Mouse (Mus musculus) cortical plate, adult 2 months (tissue): Measurements from ENCODE around the gene Ifit1bl2.

ENCODE experiments used
- CTCF ChIP-seq: fragments of 200-500 bp; IDR thresholded peaks from 2 replicates; pipeline ENCODE4 v1.5.1; 2011; ENCODE audit warnings: mild to moderate bottlenecking, control low read depth, low read length; ENCODE audit not compliant: insufficient read depth; ENCODE audit errors: extremely low read depth
- POLR2A ChIP-seq: fragments of 200-500 bp; IDR thresholded peaks from 2 replicates; pipeline ENCODE4 v1.6.1; 2011; ENCODE audit warnings: mild to moderate bottlenecking, low read length, control low read depth; ENCODE audit not compliant: insufficient read depth; ENCODE audit errors: extremely low read depth

DNA sequence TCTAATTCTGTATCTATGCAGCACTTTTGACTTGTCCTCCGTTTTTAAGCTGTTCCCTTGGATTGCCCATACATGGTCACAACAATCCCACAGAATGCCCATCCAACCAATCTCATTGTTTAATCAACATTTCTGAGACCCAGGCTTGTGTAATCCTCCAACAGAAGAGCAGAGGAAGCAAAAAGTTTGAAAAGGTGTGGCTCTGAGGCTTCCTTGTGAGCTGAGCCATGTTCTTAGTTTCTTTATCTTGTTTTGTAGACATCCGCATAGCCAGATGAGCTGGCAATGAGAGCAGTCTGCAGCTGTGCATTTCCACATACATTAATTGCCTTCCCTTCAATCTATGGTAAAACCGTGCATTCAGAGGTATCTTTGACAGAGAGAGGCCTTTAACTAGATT is 35.1 kb downstream of the Ifit1bl2 start:
- TF ChIP-seq CTCF (no peak), POLR2A (no peak)
